Mouse (Mus musculus) heart, postnatal 0 days (tissue): Measurements from ENCODE around the gene Wdr34.

Source experiments
- CTCF ChIP-seq: IDR thresholded peaks from 2 replicates; pipeline ENCODE4 v1.5.1; 2016; ENCODE audit warnings: antibody characterized with exemption, control low read depth, low read depth
- EP300 ChIP-seq: IDR thresholded peaks from 2 replicates; pipeline ENCODE4 v1.6.1; 2016; ENCODE audit warnings: antibody characterized with exemption, low read depth

GRCm38 (mm10) chr2:30072875-30073274 is 24.2 kb upstream of the Wdr34 start:
- TF ChIP-seq CTCF, result no peak
- no peak for TF ChIP-seq EP300
